Mouse (Mus musculus) bone marrow, adult 2 months (tissue): ENCODE data around the gene Rps23. TPM values are rescaled to one million over a fixed set of nuclear protein-coding genes. Genes with fewer than 3 reads are reported as not detected.
A peak's percentile ranks its signal among the peaks of the same experiment; 100 is the strongest.
"Not testable (repeated sequence)": the region's sequence is repeated elsewhere in the genome, so short reads cannot be mapped to it uniquely, and the experiment has no call there.

Experiments used
- H3K27ac ChIP-seq: fragments of 200-500 bp; 2 replicates; pipeline ENCODE4 v1.5.1; 2012; ENCODE audit warnings: low read depth, mild to moderate bottlenecking, control low read depth, inconsistent platforms, low read length; ENCODE audit not compliant: control insufficient read depth, poor library complexity, insufficient read depth
- H3K4me1 ChIP-seq: fragments of 200-500 bp; 2 replicates; pipeline ENCODE4 v1.6.1; 2011; ENCODE audit warnings: low read length; ENCODE audit not compliant: control insufficient read depth, insufficient read depth
- H3K4me3 ChIP-seq: fragments of 200-500 bp; replicated peaks from 2 replicates; pipeline ENCODE3; 2011; ENCODE audit warnings: mild to moderate bottlenecking, low read depth, low read length, control low read depth; ENCODE audit not compliant: control insufficient read depth
- CTCF ChIP-seq: fragments of 200-500 bp; IDR thresholded peaks from 2 replicates; pipeline ENCODE4 v1.5.1; 2011; ENCODE audit warnings: low read length, control low read depth; ENCODE audit not compliant: control insufficient read depth, insufficient read depth
- POLR2A ChIP-seq: fragments of 200-500 bp; IDR thresholded peaks from 2 replicates; pipeline ENCODE4 v1.6.1; 2011; ENCODE audit warnings: low read depth, mild to moderate bottlenecking, control low read depth, low read length, borderline replicate concordance; ENCODE audit not compliant: control insufficient read depth
- WGBS: fragments of 180-500 bp; shearing (Covaris S2); methylation state at CpG from one replicate; pipeline ENCODE4 v1.1.7; 2018; 5-methylcytosine and 5-hydroxymethylcytosine counted together
- polyA plus RNA-seq: library from polyadenylated mRNA; stranded (reverse); fragments of >200 nt; gene quantifications from 2 replicates; pipeline ENCODE4 v1.2.4, GENCODE M21; 2011; ENCODE audit warnings: low replicate concordance; ENCODE audit not compliant: missing spikeins, insufficient read depth, insufficient read length

The Rps23 gene
- polyA plus RNA-seq, 1 experiment, result 269 TPM

GRCm38 (mm10) chr13:90905176-90905575 lies 17.6 kb upstream of the Rps23 start, which contains the start of gene Atp6ap1l:
Gene Atp6ap1l, minus strand, starts transcription at chr13:90905355.
- TF ChIP-seq POLR2A (no peak), CTCF (no peak)
- Histone ChIP-seq H3K4me1 (no peaks in the 10 kb centered on the region), H3K4me3 (no peak within 1 kb of the TSS), H3K27ac (no peak within 1 kb of the TSS)
- 84% methylated on average over 5 of the region's 5 CpGs for WGBS

DNA sequence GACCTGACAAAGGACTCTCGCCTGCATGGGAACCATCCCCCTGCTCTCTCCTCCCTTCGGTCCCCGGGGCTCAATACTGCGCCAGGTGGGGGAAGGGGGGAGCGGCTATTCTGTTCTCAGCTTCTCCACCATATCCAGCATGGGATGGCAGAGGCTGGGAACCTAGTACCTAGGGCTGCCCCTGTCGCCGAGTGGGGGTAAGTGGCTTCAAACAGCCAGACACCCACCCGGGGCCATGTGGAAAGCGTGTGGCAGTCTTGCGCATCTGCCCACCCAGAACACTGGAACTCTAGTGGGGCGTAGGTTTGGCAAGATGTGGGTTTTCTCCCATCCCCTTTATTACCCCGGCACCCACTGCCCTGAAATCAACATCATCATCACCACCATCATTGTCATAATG lies 15.4 kb upstream of the Rps23 start:
- TF ChIP-seq POLR2A, result no peak
- TF ChIP-seq CTCF, result no peak
- 90% methylated on average over 12 of the region's 12 CpGs for WGBS
- H3K4me1 ChIP-seq, result no peaks in the 10 kb centered on the region
- H3K4me3 ChIP-seq, result no peak overlapping the region
- H3K27ac ChIP-seq, result no peak overlapping the region

DNA sequence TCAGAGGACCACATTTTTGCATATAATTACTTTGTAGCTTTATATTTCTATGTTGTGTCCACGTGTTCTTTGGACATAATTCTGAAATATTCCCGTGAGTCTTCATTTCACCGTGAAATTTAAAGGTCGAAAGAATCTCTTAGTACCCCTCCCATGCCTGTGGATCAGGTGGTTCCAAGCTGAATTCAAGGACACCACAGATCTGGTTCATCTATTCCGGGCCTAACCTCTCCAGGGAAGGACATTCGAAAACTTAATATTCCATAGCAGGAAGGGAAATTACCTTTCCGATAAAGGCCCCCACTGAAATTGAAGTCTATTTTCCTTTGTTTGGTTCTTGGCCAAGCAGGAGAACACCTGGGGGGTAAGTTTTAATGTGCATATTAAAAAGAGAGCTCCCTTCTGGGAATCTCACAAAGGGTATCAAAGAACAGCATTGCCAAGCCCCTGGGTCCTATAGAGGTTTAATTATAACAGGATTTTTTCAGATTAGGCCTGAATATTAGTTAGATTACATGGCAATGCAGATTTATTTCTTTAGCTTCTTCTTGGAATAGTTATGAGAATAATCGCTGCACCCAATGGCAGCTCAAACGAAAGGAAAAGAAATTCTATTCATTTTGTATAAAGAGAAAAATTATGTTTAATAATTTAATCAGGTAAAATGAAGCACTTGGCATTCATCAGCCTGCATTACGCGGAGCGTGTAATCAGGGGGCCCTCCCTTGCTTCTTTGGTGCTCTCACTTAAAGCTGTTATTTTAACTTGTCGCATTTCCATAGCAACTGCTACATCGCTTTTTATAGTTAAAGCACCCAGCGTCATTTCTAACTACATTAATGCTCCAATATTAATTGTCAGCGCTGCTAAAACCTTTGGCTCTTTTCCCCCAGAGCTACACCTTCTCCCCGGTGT lies 9.7 kb upstream of the Rps23 start:
- H3K4me1 ChIP-seq, result no peaks in the 10 kb centered on the region
- WGBS, result 86% methylated on average over 17 of the region's 17 CpGs
- H3K4me3 ChIP-seq, result no peak overlapping the region
- H3K27ac ChIP-seq, result no peak overlapping the region
- no peak for TF ChIP-seq CTCF
- no peak for TF ChIP-seq POLR2A

DNA sequence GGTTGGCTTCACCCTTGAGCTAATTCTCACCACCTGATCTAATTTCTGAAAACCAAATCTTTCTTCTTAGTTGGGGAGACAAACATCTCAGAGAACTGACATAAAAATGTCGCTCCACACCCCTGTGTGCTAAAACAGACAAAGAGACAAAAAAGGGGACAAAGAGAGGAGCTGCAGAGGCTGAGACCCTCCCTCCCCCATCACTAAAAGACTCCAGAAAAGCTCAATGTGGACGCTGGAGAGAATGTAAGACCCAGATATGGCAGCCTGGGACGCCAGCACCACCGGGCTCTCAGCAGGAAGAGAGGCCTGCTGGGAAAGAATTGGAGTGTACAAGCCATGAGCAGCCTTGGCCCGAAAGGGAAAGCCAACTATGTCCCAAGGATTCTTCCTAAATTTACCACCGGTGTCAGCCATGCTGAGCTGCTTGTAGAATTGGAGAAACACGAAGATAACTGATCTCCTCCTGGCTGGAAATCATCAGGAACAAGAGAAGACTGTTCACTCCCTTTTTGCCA lies 9.0 kb upstream of the Rps23 start:
- H3K4me1 ChIP-seq, result no peaks in the 10 kb centered on the region
- H3K27ac ChIP-seq, result no peak overlapping the region
- TF ChIP-seq POLR2A (no peak), CTCF (no peak)
- H3K4me3 ChIP-seq, result no peak overlapping the region
- WGBS, result 71% methylated on average over 7 of the region's 7 CpGs

GRCm38 (mm10) chr13:90914721-90915120 lies 8.0 kb upstream of the Rps23 start:
- no peak for TF ChIP-seq POLR2A
- TF ChIP-seq CTCF, result no peak
- Histone ChIP-seq H3K4me3 (no peak overlapping the region), H3K4me1 (no peaks in the 10 kb centered on the region), H3K27ac (no peak overlapping the region)
- WGBS, result 89% methylated on average over 4 of the region's 4 CpGs

- WGBS, result 1% methylated on average over 13 of the region's 13 CpGs
- peak overlapping the region; percentile 90 for H3K27ac ChIP-seq
Measured at GRCm38 (mm10) chr13:90923617-90924016, 859 bp downstream of the Rps23 start.

GRCm38 (mm10) chr13:90924072-90924471 lies 1.3 kb downstream of the Rps23 start:
- Histone ChIP-seq H3K4me1 (no peaks in the 10 kb centered on the region; the same call in 1 of the 2 replicates), H3K4me3 (peak overlapping the region; percentile 36), H3K27ac (no peak overlapping the region)
- 15% methylated on average over 9 of the region's 9 CpGs for WGBS
- TF ChIP-seq POLR2A (no peak), CTCF (no peak)

More at GRCm38 (mm10) chr13:90923617-90924016, 859 bp downstream of the Rps23 start:
- H3K4me1 ChIP-seq, result not testable (repeated sequence)
- H3K4me3 ChIP-seq, result peak overlapping the region; percentile 99

GRCm38 (mm10) chr13:90925191-90925590 lies 2.4 kb downstream of the Rps23 start:
- H3K27ac ChIP-seq, result no peak overlapping the region
- no peak overlapping the region for H3K4me3 ChIP-seq
- 86% methylated on average over 5 of the region's 5 CpGs for WGBS
- no peaks in the 10 kb centered on the region; the same call in 1 of the 2 replicates for H3K4me1 ChIP-seq
- TF ChIP-seq POLR2A (no peak), CTCF (no peak)
